Mouse (Mus musculus): ENCODE data around the gene Tmem129. TPM values are rescaled to one million over a fixed set of nuclear protein-coding genes. Genes with fewer than 3 reads are reported as not detected.
A peak's percentile ranks its signal among the peaks of the same experiment; 100 is the strongest.

The Tmem129 gene
- total RNA-seq, 2 experiments from 2014 or later, result 25.9 to 28.5 TPM

DNA sequence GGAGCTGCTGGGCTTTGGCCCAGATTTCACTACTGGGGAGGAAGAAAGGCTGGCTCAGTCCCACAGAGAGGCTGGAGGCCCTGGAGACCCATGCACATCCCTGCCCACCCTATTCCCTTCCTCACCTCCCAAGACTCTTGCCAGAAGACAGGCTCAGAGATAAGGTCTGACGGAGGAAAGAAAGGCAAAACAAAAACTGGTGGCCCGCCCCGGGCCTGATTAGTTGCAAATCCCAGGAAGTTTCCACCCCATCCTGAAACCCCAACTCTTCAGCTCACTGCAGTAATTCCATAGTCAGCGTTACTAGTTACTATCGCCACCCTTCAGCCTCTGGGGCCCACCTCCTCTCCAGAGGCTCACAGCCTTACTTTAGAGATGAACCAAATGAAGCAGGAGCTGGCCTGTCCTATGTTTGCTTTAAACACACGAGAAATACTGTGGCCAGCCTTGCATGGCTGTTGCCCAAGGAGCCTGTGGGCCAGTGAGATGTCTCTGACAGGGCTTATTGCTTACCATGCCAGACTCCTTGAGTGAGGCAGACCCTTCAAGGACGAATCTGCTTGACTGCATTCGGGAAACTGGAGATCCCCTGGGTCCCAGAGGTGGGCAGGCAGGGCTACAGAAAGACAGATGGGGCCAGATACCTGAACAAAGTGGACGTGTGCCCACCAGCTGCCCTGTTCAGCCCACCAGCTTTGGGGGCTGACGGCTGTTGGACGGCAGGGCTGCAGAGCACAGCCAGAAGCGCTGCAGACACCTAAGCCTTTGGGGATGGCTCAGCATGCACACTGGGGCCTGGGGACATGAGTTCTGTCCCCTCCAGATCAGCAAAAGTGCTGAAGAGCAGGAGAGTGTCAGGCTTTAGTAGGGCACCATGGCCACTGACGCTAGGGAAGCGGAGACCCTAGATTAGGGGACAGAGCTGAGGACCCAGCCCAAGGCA lies 30.3 kb upstream of the Tmem129 start:
- no peak for DNase-seq

DNA sequence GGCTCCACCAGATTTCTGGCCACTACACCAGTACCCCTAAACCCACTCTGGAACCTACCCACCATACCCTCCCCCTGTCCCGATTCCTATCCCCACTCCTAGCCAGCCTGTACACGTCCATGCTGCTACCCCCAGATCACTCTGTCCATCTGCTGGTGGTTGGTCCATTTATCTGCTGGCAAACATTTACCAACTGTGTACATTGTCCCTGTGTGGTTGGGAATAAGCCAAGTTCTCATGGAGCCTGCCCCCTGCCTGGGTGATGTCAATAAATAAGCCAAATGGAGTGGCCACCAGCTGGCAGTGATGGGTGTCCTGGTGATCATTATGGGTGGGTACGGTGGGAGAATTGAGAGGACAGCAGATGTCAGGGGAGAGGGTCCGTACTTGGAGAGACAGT lies 28.9 kb upstream of the Tmem129 start:
- no peak for DNase-seq

DNA sequence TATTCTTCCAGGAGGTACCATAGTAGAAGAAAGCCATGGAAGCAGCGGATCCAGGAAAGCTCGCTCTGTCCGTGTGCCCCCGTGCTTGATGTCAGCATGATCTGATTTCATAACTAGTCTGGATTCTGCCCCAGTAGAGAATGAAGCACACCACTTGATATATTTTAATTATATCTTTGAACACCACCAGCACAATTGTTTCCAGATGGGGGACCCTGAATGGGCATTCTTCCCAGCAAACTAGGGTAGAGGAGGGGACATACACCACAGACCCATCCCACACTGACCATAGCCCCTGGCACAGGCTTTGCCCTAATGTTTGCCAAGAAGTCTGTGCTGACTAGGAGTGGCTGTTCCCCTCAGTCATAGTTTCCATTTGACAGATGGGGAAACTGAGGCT lies 26.7 kb upstream of the Tmem129 start:
- no peak for DNase-seq

- DNase-seq, result peak; percentile 21 to 45
Observed at GRCm38 (mm10) chr5:33683897-33684652, 25.9 kb upstream of the Tmem129 start.

DNA sequence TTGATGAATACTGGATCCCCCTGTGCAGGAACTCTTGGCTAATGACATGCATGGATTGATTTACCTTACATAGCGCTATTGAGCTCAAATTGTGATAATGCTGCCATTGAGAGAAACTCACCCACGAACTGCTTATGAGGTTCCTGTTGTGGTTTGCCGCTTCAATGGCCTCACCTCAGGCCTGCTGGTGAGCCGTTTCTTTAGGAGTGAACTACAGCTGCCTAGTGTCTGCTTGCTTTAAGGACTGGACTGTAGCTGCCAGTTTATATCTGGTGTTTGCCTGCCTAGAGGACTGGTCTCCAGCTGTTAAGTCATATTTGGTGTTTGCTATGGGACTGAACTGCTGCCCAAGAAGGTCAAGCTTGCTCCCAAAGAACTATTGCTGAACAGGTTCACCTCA lies 24.7 kb upstream of the Tmem129 start:
- no peak for DNase-seq

GRCm38 (mm10) chr5:33681611-33682388 lies 23.6 kb upstream of the Tmem129 start:
- no peak for DNase-seq

GRCm38 (mm10) chr5:33681044-33681443 lies 22.8 kb upstream of the Tmem129 start:
- no peak for DNase-seq

- DNase-seq, result no peak
Observed at GRCm38 (mm10) chr5:33678244-33678643, 20.0 kb upstream of the Tmem129 start.

- peak; percentile 56 to 74 for DNase-seq
Observed at GRCm38 (mm10) chr5:33675964-33676363, 17.7 kb upstream of the Tmem129 start.

- no peak for DNase-seq
Observed at GRCm38 (mm10) chr5:33674439-33674838, 16.2 kb upstream of the Tmem129 start.

- no peak for DNase-seq
Observed at GRCm38 (mm10) chr5:33671659-33672058, 13.4 kb upstream of the Tmem129 start.

GRCm38 (mm10) chr5:33668223-33668622 lies 10.0 kb upstream of the Tmem129 start:
- DNase-seq, result peak; percentile 30 to 51

GRCm38 (mm10) chr5:33658664-33659050 lies 441 bp upstream of the Tmem129 start:
- no peak for DNase-seq

GRCm38 (mm10) chr5:33657251-33657786 lies 897 bp downstream of the Tmem129 start:
- no peak for DNase-seq

- DNase-seq, result no peak
Observed at GRCm38 (mm10) chr5:33656739-33657138, 1.5 kb downstream of the Tmem129 start.

DNA sequence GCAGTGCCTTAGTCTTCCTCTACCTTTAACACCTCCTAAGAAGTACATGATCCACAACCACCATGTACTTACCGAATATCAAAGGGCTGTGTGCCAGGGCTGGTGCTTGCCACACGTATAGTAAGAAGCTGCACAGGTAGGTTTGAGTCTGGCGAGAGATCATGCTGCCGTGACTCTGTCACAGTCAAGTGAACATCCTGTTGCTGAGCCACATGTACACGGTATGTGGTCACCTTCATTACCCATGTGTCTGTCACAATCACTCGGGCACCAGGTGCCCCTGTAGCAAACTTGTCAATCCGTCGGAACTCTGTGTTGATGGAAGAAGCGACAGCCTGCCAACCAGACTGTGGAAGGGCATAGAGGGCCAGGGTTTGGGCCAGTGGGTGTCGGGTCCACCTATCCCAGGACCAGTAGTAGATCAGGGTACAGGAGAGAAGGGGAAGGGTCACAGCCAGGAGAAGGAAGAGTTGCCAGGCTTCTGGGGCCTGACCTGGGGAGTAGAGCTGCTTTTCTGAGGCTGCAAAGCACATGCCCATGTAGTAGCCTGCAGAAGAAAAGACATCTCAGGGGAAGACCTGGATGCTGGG lies 2.9 kb downstream of the Tmem129 start:
- DNase-seq, result no peak

DNA sequence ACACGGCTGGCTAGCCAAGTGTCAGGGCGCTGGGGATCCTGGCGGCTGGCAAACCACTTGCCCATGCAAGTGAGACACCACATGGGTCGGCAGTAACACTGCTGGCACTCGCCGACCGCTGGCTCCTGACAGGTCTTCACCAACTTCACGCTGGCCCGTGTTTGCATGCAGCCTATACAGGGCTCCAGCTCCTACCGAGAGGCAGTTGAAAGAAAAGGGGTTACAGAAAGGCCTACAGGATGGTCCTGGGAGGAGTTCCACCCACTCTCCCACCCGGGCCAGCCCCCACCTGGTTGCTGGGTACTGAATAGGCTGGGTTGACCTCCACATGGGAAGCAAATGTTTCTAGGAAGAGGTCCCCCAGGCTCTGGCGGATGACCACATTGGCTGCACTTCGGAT lies 3.8 kb downstream of the Tmem129 start:
- no peak for DNase-seq

GRCm38 (mm10) chr5:33652783-33653173 lies 5.4 kb downstream of the Tmem129 start:
- DNase-seq, result no peak

DNA sequence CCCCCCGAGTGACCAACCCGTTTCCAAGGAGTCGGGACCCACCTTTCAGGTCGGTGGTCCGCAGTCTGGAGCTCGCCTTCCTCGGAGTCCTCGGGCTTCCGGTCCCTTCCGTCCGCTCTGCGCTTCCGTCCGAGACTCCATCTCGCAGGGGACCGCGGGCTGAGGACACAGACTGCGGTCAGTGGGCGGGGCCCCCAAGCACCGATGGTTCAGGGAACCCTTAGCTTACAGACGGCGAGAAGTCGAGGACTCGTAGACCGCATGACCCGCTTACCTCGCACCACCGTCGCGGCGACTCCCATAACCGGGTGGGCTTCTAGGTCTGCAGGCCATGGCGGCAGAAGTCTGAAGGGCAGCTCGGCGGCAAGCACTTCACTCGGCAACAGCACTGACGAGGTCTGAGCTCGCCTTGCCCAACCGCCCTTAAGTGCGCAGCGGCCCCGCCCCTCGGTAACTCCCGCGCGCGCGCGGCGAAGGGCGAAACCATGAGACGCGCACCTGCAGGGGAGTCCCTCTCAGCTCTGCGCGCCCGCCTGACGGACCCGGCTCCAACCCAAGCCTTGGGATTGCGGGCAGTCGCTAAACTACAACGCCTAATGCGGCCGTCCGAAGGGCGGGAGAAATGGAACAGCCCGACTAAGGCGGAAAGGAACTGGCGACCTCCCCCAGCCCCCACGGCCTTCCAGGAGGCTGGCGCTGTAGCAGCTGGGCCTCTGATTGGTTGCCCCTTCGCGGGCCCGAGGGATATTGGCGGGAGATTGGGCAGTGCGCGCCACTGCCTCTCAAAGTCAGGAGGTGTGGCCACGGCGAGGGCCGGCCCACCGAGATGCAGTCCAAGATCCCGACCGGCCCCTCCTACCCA lies 6.1 kb downstream of the Tmem129 start, which contains the start of gene Slbp:
Gene Slbp (minus strand): TSS at position 654 of the 862 bp plus-strand sequence.
- peak; percentile 97 to 98 for DNase-seq

DNA sequence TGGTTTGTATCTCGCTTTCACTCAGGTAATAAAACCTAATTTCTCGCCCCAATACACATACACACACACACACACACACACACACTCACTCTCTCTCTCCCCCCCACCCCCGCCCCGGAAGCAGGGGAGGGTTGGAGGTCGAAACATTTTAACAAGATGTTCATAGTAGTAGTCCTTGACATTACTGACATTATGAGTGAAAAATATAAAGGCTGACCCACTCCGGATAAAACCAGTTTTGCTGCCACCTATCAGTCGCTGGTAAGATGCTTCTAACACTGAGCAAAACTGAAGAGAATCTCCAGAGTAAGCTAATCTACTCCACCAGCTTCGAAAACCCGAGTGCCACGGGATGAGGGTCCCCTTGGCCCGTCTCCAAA lies 6.7 kb downstream of the Tmem129 start:
- peak; percentile 22 to 30 for DNase-seq

GRCm38 (mm10) chr5:33651017-33651416 lies 7.2 kb downstream of the Tmem129 start:
- DNase-seq, result no peak

Measured in adrenal gland, postnatal 36 days (tissue).